Mouse (Mus musculus) megakaryocyte, adult 5-6 weeks (primary cell): ENCODE measurements around the gene Tctn1. TPM values are rescaled to one million over a fixed set of nuclear protein-coding genes. Genes with fewer than 3 reads are reported as not detected.

Experiments
- ATAC-seq: 2 replicates; pipeline ENCODE4 v1.8.0; 2016; ENCODE audit warnings: mild to moderate bottlenecking, inconsistent platforms; ENCODE audit not compliant: poor library complexity, severe bottlenecking
- total RNA-seq, 2 experiments: library from RNA; stranded (forward) in 1 of 2; stranded (reverse) in 1 of 2; fragments of 153-499, 151-499 nt in 1 of 2; fragments of 221-1000, 200-1000 nt in 1 of 2; gene quantifications; 2 replicates each; pipeline versions ENCODE4 v1.2.3 to v1.2.4; 2015 to 2017

The Tctn1 gene
- total RNA-seq, 2 experiments from 2014 or later = 3.2 to 3.5 TPM

- ATAC-seq = no peak
Measured at GRCm38 (mm10) chr5:122249281-122249680, 15.0 kb downstream of the Tctn1 start.

GRCm38 (mm10) chr5:122247934-122248333 is 16.3 kb downstream of the Tctn1 start:
- ATAC-seq = no peak

GRCm38 (mm10) chr5:122247529-122247928 is 16.7 kb downstream of the Tctn1 start:
- no peak for ATAC-seq

- no peak for ATAC-seq
Measured at GRCm38 (mm10) chr5:122246547-122247167, 17.6 kb downstream of the Tctn1 start.

GRCm38 (mm10) chr5:122245186-122245585 is 19.1 kb downstream of the Tctn1 start:
- no peak for ATAC-seq

GRCm38 (mm10) chr5:122243781-122244523 is 20.3 kb downstream of the Tctn1 start:
- ATAC-seq = 0 out of 2 replicates have a peak, but pooled peaks have one; percentile 6

- ATAC-seq = peak; percentile 75
Measured at GRCm38 (mm10) chr5:122242521-122243123, 21.6 kb downstream of the Tctn1 start.

GRCm38 (mm10) chr5:122240989-122241388 is 23.3 kb downstream of the Tctn1 start:
- ATAC-seq = no peak

- ATAC-seq = no peak
Measured at GRCm38 (mm10) chr5:122240521-122240920, 23.7 kb downstream of the Tctn1 start.

- no peak for ATAC-seq
Measured at GRCm38 (mm10) chr5:122239618-122240017, 24.6 kb downstream of the Tctn1 start.

- no peak for ATAC-seq
Measured at GRCm38 (mm10) chr5:122237200-122237599, 27.1 kb downstream of the Tctn1 start.

- ATAC-seq = 0 out of 2 replicates have a peak, but pooled peaks have one; percentile 4
Measured at GRCm38 (mm10) chr5:122235196-122235836, 28.9 kb downstream of the Tctn1 start.

GRCm38 (mm10) chr5:122234319-122235195 is 29.7 kb downstream of the Tctn1 start:
- ATAC-seq = peak; percentile 58

GRCm38 (mm10) chr5:122233695-122234094 is 30.6 kb downstream of the Tctn1 start:
- peak; percentile 74 for ATAC-seq

- ATAC-seq = peak; percentile 24; the same call in 1 of the 2 replicates
Measured at GRCm38 (mm10) chr5:122233077-122233581, 31.1 kb downstream of the Tctn1 start.

- no peak for ATAC-seq
Measured at GRCm38 (mm10) chr5:122232004-122232403, 32.3 kb downstream of the Tctn1 start.

- ATAC-seq = peak; percentile 38; the same call in 1 of the 2 replicates
Measured at GRCm38 (mm10) chr5:122231431-122231830, 32.8 kb downstream of the Tctn1 start.

GRCm38 (mm10) chr5:122230816-122231215 is 33.4 kb downstream of the Tctn1 start:
- ATAC-seq = no peak

- no peak for ATAC-seq
Measured at GRCm38 (mm10) chr5:122228772-122229171, 35.5 kb downstream of the Tctn1 start.

GRCm38 (mm10) chr5:122228271-122228765 is 35.9 kb downstream of the Tctn1 start:
- ATAC-seq = no peak
